Mouse (Mus musculus) liver, postnatal 0 days (tissue): ENCODE measurements around the gene Txndc16. TPM values are rescaled to one million over a fixed set of nuclear protein-coding genes. Genes with fewer than 3 reads are reported as not detected.

ENCODE experiments used
- ATAC-seq: fragments of 200-750 bp; cut with Nextera tagmentation; 2 replicates; pipeline ENCODE4 v1.8.0; 2017; ENCODE audit warnings: mild to moderate bottlenecking, moderate library complexity
- DNase-seq: peaks from one replicate; pipeline ENCODE4 v3.0.0-alpha.2; 2016
- H3K27ac ChIP-seq: fragments of 300-500 bp; sonication (generic); 2 replicates; pipeline ENCODE4 v1.5.1; 2014; ENCODE audit warnings: antibody characterized with exemption, moderate library complexity, mild to moderate bottlenecking, low read depth
- H3K27me3 ChIP-seq: fragments of 300-500 bp; sonication (generic); 2 replicates; pipeline ENCODE4 v1.6.1; 2014; ENCODE audit warnings: low read length, control low read depth, mixed read lengths; ENCODE audit not compliant: insufficient read depth
- H3K36me3 ChIP-seq: fragments of 300-500 bp; sonication (generic); replicated peaks from 2 replicates; pipeline ENCODE4 v1.6.1; 2014; ENCODE audit warnings: mild to moderate bottlenecking, control low read depth, low read length, moderate library complexity, mixed read lengths; ENCODE audit not compliant: insufficient read depth
- H3K4me1 ChIP-seq: fragments of 300-500 bp; sonication (generic); 2 replicates; pipeline ENCODE4 v1.6.1; 2014; ENCODE audit warnings: antibody characterized with exemption, mild to moderate bottlenecking, control low read depth; ENCODE audit not compliant: insufficient read depth
- H3K4me2 ChIP-seq: fragments of 300-500 bp; sonication (generic); 2 replicates; pipeline ENCODE4 v1.6.1; 2014; ENCODE audit warnings: low read depth, mild to moderate bottlenecking, low read length, moderate library complexity, mixed read lengths
- H3K4me3 ChIP-seq: fragments of 300-500 bp; sonication (generic); 2 replicates; pipeline ENCODE4 v1.5.1; 2014; ENCODE audit warnings: low read depth, low read length
- H3K9ac ChIP-seq: fragments of 300-500 bp; sonication (generic); replicated peaks from 2 replicates; pipeline ENCODE4 v1.6.1; 2014; ENCODE audit warnings: mild to moderate bottlenecking, moderate library complexity
- H3K9me3 ChIP-seq: fragments of 300-500 bp; sonication (generic); 2 replicates; pipeline ENCODE4 v1.6.1; 2016; ENCODE audit warnings: mild to moderate bottlenecking, control low read depth, low read length, mixed read lengths
- CTCF ChIP-seq: sonication (generic); IDR thresholded peaks from 2 replicates; pipeline ENCODE4 v1.5.1; 2016; ENCODE audit warnings: antibody characterized with exemption, low read depth
- EP300 ChIP-seq: IDR thresholded peaks from 2 replicates; pipeline ENCODE4 v1.6.1; 2016; ENCODE audit warnings: antibody characterized with exemption, low read depth, mild to moderate bottlenecking
- WGBS: fragments of 180-500 bp; shearing (Covaris S2); extraction: QIAGEN DNeasy Blood & Tissue Kit; methylation state at CpG from one replicate; pipeline ENCODE4 v1.1.7; 2014; ENCODE audit not compliant: insufficient replicate concordance; 5-methylcytosine and 5-hydroxymethylcytosine counted together
- polyA plus RNA-seq: library from polyadenylated mRNA; unstranded; fragments of >200 nt; fragmentation: Nextera tagmentation; extraction: Ambion mirVana; gene quantifications from 2 replicates; pipeline ENCODE4 v1.2.1, GENCODE M21; 2015

Txndc16 gene
- polyA plus RNA-seq, 1 experiment from 2014 or later: 2.1 TPM

DNA sequence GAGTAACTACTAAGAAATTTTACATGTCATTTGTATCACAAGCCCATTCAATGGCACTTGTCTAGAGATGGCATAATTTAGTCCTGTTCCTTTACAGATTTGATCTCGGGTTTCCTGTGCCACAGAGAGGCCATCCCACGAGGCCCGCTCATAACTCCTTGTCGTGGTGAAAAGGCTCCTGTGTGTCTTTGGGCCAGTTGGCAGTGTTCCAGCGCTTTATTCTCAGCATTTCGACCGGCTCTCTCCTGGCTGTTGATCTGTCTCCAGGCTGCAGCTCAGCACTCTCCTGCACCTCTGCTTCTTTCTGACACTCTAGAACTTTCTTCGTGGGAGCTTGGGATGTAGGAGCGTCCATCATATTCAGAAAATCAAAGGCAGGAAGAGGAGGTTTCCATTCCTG is 84.6 kb downstream of the Txndc16 start:
- DNase-seq: no peak
- no peak for TF ChIP-seq EP300
- no peak for TF ChIP-seq CTCF
- no peaks in the 10 kb centered on the region for H3K4me1 ChIP-seq

DNA sequence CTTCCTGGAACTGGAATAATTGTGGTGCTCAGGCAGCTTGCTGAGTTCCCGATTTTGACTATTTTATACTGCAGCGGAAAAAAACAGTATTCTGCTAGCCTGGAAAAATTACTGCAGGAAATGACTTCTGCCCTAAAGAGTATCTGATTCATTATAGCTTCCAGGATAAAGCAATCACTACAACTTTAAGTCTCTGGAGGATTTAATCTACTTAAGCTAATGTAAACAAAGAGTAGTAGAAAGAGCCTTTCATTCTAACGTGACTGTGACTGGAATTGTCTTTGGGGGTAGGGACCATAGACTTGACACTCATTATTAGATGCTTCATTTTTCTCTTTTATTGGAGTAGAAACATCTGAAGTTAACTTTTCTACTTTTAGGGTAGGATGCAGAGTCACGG is 101.8 kb downstream of the Txndc16 start:
- Histone ChIP-seq H3K9ac (no peak overlapping the region), H3K4me2 (no peak overlapping the region), H3K27me3 (no peaks in the 10 kb centered on the region), H3K27ac (no peak overlapping the region), H3K4me3 (no peak overlapping the region), H3K4me1 (no peaks in the 10 kb centered on the region), H3K9me3 (no peaks in the 10 kb centered on the region), H3K36me3 (no peaks in the 10 kb centered on the region)
- DNase-seq: no peak
- ATAC-seq: no peak
- TF ChIP-seq EP300 (no peak), CTCF (no peak)
- 64% methylated on average over 4 of the region's 4 CpGs for WGBS

More for the DNA sequence above, 84.6 kb downstream of the Txndc16 start:
- H3K4me3 ChIP-seq: no peak overlapping the region
- H3K36me3 ChIP-seq: no peaks in the 10 kb centered on the region
- no peak overlapping the region for H3K4me2 ChIP-seq
- no peak for ATAC-seq
- no peak overlapping the region for H3K27ac ChIP-seq
- whole genome bisulfite sequencing: 43% methylated on average over 9 of the region's 9 CpGs
- H3K9me3 ChIP-seq: no peaks in the 10 kb centered on the region
- no peaks in the 10 kb centered on the region for H3K27me3 ChIP-seq
- H3K9ac ChIP-seq: no peak overlapping the region

DNA sequence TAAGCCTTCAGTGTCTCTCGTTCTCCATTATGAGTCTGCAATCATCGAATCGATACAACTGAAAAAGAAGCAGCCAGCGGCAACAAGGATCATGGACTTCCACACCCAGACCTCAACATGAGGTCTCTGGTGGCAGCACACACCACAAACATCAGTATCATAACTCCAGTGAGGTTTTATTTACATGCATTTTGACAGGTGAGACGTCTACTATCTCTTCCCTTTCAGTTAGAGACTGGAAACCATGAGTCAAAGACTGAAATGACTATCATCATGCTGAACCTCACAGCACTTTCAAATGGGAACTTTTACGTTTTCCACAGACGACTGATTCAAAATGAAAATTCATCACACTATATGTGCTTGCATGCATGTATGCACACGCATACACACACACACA is 117.9 kb downstream of the Txndc16 start:
- no peak for TF ChIP-seq CTCF
- TF ChIP-seq EP300: no peak
- Histone ChIP-seq H3K27ac (no peak overlapping the region), H3K4me3 (no peak overlapping the region), H3K9me3 (no peaks in the 10 kb centered on the region), H3K4me1 (no peaks in the 10 kb centered on the region), H3K9ac (no peak overlapping the region), H3K27me3 (no peaks in the 10 kb centered on the region), H3K36me3 (no peaks in the 10 kb centered on the region), H3K4me2 (no peak overlapping the region)
- 71% methylated on average over 8 of the region's 8 CpGs for WGBS
- DNase-seq (no peak), ATAC-seq (no peak)

DNA sequence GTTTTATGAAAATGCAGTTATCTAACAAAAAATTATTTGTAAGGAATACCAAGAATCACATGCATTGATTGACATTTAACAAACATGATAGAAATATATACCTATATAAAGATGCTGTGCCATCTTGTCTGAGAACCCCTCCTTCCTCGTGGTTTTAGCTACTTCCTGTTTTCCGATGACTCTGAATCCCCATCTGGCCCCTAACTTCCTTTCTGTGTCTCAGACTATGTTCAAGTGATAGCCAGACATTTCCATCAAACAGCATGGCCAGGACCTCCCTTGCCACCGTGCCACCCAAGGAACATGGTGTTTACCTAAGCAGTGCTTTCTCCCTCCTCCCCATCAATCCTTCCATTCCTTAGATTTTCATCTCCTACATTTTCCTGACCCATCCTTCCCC is 127.8 kb downstream of the Txndc16 start:
- Histone ChIP-seq H3K27ac (no peak overlapping the region), H3K9me3 (no peaks in the 10 kb centered on the region), H3K9ac (no peak overlapping the region), H3K4me1 (no peaks in the 10 kb centered on the region), H3K4me2 (no peak overlapping the region), H3K4me3 (no peak overlapping the region), H3K27me3 (no peaks in the 10 kb centered on the region), H3K36me3 (no peaks in the 10 kb centered on the region)
- DNase-seq (no peak), ATAC-seq (no peak)
- no peak for TF ChIP-seq EP300
- no peak for TF ChIP-seq CTCF
- WGBS: 31% methylated on average over 3 of the region's 3 CpGs

DNA sequence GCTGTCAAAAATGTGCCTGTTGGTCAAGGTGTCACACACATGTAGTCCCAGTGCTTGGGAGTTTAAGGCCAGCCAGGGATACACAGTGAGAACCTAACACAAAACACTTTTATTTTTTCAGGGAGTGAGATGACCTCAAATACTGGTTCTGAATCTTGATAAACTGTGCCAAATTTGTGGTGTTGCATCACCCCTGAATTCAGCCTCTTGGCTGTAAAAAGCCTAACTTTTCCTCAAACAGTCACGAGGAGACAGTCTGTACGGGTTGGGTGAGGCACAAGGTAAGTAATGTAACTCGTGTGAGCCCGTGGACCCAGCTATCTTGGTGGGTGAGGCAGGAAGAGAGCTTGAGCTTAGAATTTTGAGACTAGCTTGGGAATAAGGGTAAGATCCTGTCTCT is 130.1 kb downstream of the Txndc16 start:
- Histone ChIP-seq H3K4me3 (no peak overlapping the region), H3K27me3 (no peaks in the 10 kb centered on the region), H3K27ac (no peak overlapping the region), H3K9ac (no peak overlapping the region), H3K9me3 (no peaks in the 10 kb centered on the region), H3K4me1 (no peaks in the 10 kb centered on the region), H3K36me3 (no peaks in the 10 kb centered on the region), H3K4me2 (no peak overlapping the region)
- ATAC-seq (no peak), DNase-seq (no peak)
- 61% methylated on average over 4 of the region's 4 CpGs for WGBS
- TF ChIP-seq CTCF (no peak), EP300 (no peak)

DNA sequence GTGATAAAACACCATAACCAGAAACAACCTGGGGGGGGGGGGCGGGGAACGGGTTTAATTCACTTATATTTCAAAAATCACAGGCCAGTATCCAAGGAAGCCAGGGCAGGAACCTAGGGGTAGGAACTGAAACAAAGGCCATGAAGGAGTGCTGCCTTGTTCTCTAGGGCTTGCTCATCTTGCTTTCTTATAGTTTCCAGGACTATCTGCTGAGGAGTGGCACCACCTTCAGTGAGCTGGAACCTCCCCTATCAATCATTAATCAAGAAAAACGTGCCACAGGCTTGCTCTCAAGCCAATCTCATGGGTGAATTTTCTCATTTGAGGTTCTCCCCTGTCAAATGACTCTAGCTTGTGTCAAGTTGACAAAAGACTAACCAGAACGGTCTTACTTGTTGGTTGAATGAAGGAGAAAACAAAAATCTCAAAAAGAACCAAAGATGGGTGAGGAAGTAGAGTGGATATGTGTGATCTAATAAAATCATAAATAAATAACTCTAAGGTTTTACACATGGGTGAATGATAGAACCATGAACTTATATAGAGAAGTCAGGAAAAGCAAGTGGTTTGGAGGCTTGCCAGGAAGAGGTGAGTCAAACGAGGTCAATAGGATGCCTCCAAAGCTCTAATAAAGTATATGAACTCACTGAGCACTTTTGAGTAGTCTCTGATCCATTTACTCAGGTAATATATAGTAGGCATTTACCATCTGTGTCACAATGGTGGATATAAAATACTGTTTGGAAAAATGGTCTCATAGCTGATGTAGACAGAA is 134.3 kb downstream of the Txndc16 start:
- Histone ChIP-seq H3K9me3 (no peaks in the 10 kb centered on the region), H3K9ac (no peak overlapping the region), H3K27me3 (no peaks in the 10 kb centered on the region), H3K4me3 (no peak overlapping the region), H3K4me2 (no peak overlapping the region), H3K36me3 (no peaks in the 10 kb centered on the region), H3K4me1 (0 out of 2 replicates have a peak, but pooled peaks cover 2% of the 10 kb centered on the region), H3K27ac (no peak overlapping the region)
- DNase-seq (no peak), ATAC-seq (no peak)
- TF ChIP-seq CTCF (no peak), EP300 (no peak)
- 56% methylated on average over 5 of the region's 5 CpGs for WGBS
